Mouse (Mus musculus): ENCODE results near the gene Rab31.

GRCm38 (mm10) chr17:65742245-65742905, 30.2 kb downstream of the Rab31 start:
- TF ChIP-seq CTCF (IDR thresholded peaks at IDR 0.05; ENCODE audit: low read depth), result no peak
- TF ChIP-seq EP300 (optimal IDR thresholded peaks at IDR 0.05), result no peak

Data from stomach, postnatal 0 days (tissue).